Mouse (Mus musculus) MEL (cell line): Measurements from ENCODE around the gene Sub1. TPM values are rescaled to one million over a fixed set of nuclear protein-coding genes. Genes with fewer than 3 reads are reported as not detected.

ENCODE experiments used
- DNase-seq: peaks from one replicate; pipeline ENCODE4 v3.0.0; 2011; ENCODE audit warnings: low read depth, low spot score
- H3K27ac ChIP-seq: 2 replicates; pipeline ENCODE4 v1.5.1; 2012; ENCODE audit warnings: low read depth, mild to moderate bottlenecking, control low read depth, low read length, moderate library complexity; ENCODE audit not compliant: control insufficient read depth
- H3K27me3 ChIP-seq, 2 experiments: fragments of 150-350 bp in 1 of 2; sonication (generic) in 1 of 2; 2 replicates each; pipeline ENCODE4 v1.6.1; 2012; ENCODE audit warnings: low read length in 2 of 2, mild to moderate bottlenecking in 2 of 2, improper control_type of control experiment in 1 of 2, moderate library complexity in 1 of 2; ENCODE audit not compliant: insufficient read depth in 2 of 2, control insufficient read depth in 1 of 2
- H3K36me3 ChIP-seq, 2 experiments: 2 replicates each; pipeline ENCODE4 v1.6.1; 2012 to 2014; ENCODE audit warnings: low read length in 2 of 2, improper control_type of control experiment in 1 of 2, inconsistent platforms in 1 of 2, mild to moderate bottlenecking in 1 of 2; ENCODE audit not compliant: insufficient read depth in 2 of 2, control insufficient read depth in 1 of 2
- H3K4me1 ChIP-seq, 2 experiments: fragments of 150-350 bp in 1 of 2; sonication (generic) in 1 of 2; 2 replicates each; pipeline ENCODE4 v1.6.1; 2012; ENCODE audit warnings: low read length in 2 of 2, improper control_type of control experiment in 1 of 2, mild to moderate bottlenecking in 1 of 2; ENCODE audit not compliant: insufficient read depth in 2 of 2, control insufficient read depth in 1 of 2
- H3K4me3 ChIP-seq, 2 experiments: fragments of 150-350 bp in 1 of 2; sonication (generic) in 1 of 2; 2 replicates each; pipeline ENCODE4 v1.5.1; 2012; ENCODE audit warnings: low read depth in 2 of 2, low read length in 2 of 2, mild to moderate bottlenecking in 2 of 2, moderate library complexity in 2 of 2, control low read depth in 1 of 2, improper control_type of control experiment in 1 of 2; ENCODE audit not compliant: control insufficient read depth in 1 of 2, insufficient read depth in 1 of 2
- H3K79me2 ChIP-seq: 2 replicates; pipeline ENCODE4 v1.6.1; 2012; ENCODE audit warnings: mild to moderate bottlenecking, low read length, moderate library complexity; ENCODE audit not compliant: control insufficient read depth, poor library complexity, insufficient read depth
- H3K9ac ChIP-seq: 2 replicates; pipeline ENCODE4 v1.6.1; 2012; ENCODE audit warnings: low read depth, mild to moderate bottlenecking, control low read depth, low read length, moderate library complexity; ENCODE audit not compliant: control insufficient read depth, poor library complexity, severe bottlenecking
- H3K9me3 ChIP-seq: fragments of 150-350 bp; sonication (generic); replicated peaks from 2 replicates; pipeline ENCODE4 v1.6.1; 2012; ENCODE audit warnings: mild to moderate bottlenecking, low read length, improper control_type of control experiment, moderate library complexity; ENCODE audit not compliant: insufficient read depth
- BHLHE40 ChIP-seq: IDR thresholded peaks from 2 replicates; pipeline ENCODE4 v1.6.1; 2012; ENCODE audit warnings: low read depth, mild to moderate bottlenecking, inconsistent platforms, low read length, improper control_type of control experiment, borderline replicate concordance
- CHD2 ChIP-seq: IDR thresholded peaks from 2 replicates; pipeline ENCODE4 v1.6.1; 2011; ENCODE audit warnings: low read length, improper control_type of control experiment
- E2F4 ChIP-seq: IDR thresholded peaks from 2 replicates; pipeline ENCODE4 v1.6.1; 2011; ENCODE audit warnings: low read depth, low read length, improper control_type of control experiment, borderline replicate concordance
- ETS1 ChIP-seq: IDR thresholded peaks from 2 replicates; pipeline ENCODE4 v1.6.1; 2012; ENCODE audit warnings: low read depth, mild to moderate bottlenecking, inconsistent platforms, low read length, improper control_type of control experiment, moderate library complexity
- GATA1 ChIP-seq: IDR thresholded peaks from 2 replicates; pipeline ENCODE4 v1.6.1; 2011; ENCODE audit warnings: low read depth, low read length, improper control_type of control experiment
- HCFC1 ChIP-seq: IDR thresholded peaks from 2 replicates; pipeline ENCODE4 v1.6.1; 2012; ENCODE audit warnings: low read depth, mild to moderate bottlenecking, inconsistent platforms, low read length, improper control_type of control experiment, moderate library complexity
- JUND ChIP-seq: IDR thresholded peaks from 2 replicates; pipeline ENCODE4 v1.6.1; 2011; ENCODE audit warnings: low read depth, mild to moderate bottlenecking, improper control_type of control experiment, low read length
- MAFK ChIP-seq: IDR thresholded peaks from 2 replicates; pipeline ENCODE4 v1.6.1; 2011; ENCODE audit warnings: low read depth, mild to moderate bottlenecking, low read length, improper control_type of control experiment, borderline replicate concordance
- MAX ChIP-seq: IDR thresholded peaks from 2 replicates; pipeline ENCODE4 v1.6.1; 2011; ENCODE audit warnings: low read length, improper control_type of control experiment
- MAZ ChIP-seq: IDR thresholded peaks from 2 replicates; pipeline ENCODE4 v1.6.1; 2012; ENCODE audit warnings: low read depth, mild to moderate bottlenecking, inconsistent platforms, low read length, improper control_type of control experiment
- MXI1 ChIP-seq: IDR thresholded peaks from 2 replicates; pipeline ENCODE4 v1.6.1; 2011; ENCODE audit warnings: mild to moderate bottlenecking, low read depth, low read length, improper control_type of control experiment
- NELFE ChIP-seq: IDR thresholded peaks from 2 replicates; pipeline ENCODE4 v1.6.1; 2011; ENCODE audit warnings: low read depth, low read length, improper control_type of control experiment
- POLR2A ChIP-seq, 2 experiments: IDR thresholded peaks; 2 replicates each; pipeline ENCODE4 v1.6.1; 2011 to 2012; ENCODE audit warnings: low read length in 2 of 2, mild to moderate bottlenecking in 2 of 2, control low read depth in 1 of 2, improper control_type of control experiment in 1 of 2, low read depth in 1 of 2, moderate library complexity in 1 of 2; ENCODE audit not compliant: control insufficient read depth in 1 of 2, insufficient read depth in 1 of 2, poor library complexity in 1 of 2
- POLR2AphosphoS5 ChIP-seq: IDR thresholded peaks from 2 replicates; pipeline ENCODE4 v1.6.1; 2012; ENCODE audit warnings: low read depth, borderline replicate concordance, mild to moderate bottlenecking, inconsistent platforms, low read length, moderate library complexity, mixed read lengths
- SIN3A ChIP-seq: IDR thresholded peaks from 2 replicates; pipeline ENCODE4 v1.6.1; 2012; ENCODE audit warnings: low read length, improper control_type of control experiment, inconsistent platforms
- SMC3 ChIP-seq: IDR thresholded peaks from 2 replicates; pipeline ENCODE4 v1.6.1; 2011; ENCODE audit warnings: low read depth, low read length, improper control_type of control experiment
- TBP ChIP-seq: IDR thresholded peaks from 2 replicates; pipeline ENCODE4 v1.8.0; 2011; ENCODE audit warnings: low read depth, low read length, improper control_type of control experiment
- TCF12 ChIP-seq: IDR thresholded peaks from 2 replicates; pipeline ENCODE4 v1.6.1; 2014; ENCODE audit warnings: low read depth, mild to moderate bottlenecking, inconsistent platforms, low read length, improper control_type of control experiment, moderate library complexity
- USF1 ChIP-seq: IDR thresholded peaks from 2 replicates; pipeline ENCODE4 v1.6.1; 2014; ENCODE audit warnings: low read depth, mild to moderate bottlenecking, inconsistent platforms, low read length, improper control_type of control experiment, moderate library complexity
- USF2 ChIP-seq, 2 experiments: IDR thresholded peaks; 2 replicates each; pipeline ENCODE4 v1.6.1; 2011 to 2012; ENCODE audit warnings: improper control_type of control experiment in 2 of 2, low read length in 2 of 2, borderline replicate concordance in 1 of 2, inconsistent platforms in 1 of 2, low read depth in 1 of 2, mild to moderate bottlenecking in 1 of 2; ENCODE audit not compliant: insufficient read depth in 1 of 2
- ZC3H11A ChIP-seq: IDR thresholded peaks from 2 replicates; pipeline ENCODE4 v1.6.1; 2012; ENCODE audit warnings: low read depth, mild to moderate bottlenecking, inconsistent platforms, low read length, improper control_type of control experiment
- ZNF384 ChIP-seq: IDR thresholded peaks from 2 replicates; pipeline ENCODE4 v1.6.1; 2012; ENCODE audit warnings: low read depth, mild to moderate bottlenecking, inconsistent platforms, low read length, improper control_type of control experiment
- polyA plus RNA-seq, 2 experiments: library from polyadenylated mRNA; stranded (reverse) in 1 of 2; unstranded in 1 of 2; fragments of >175 nt in 1 of 2; fragments of >200 nt in 1 of 2; gene quantifications; 2 replicates each; pipeline versions ENCODE4 v1.2.1 to v1.2.4; 2012; ENCODE audit warnings: low replicate concordance in 2 of 2, low read depth in 1 of 2; ENCODE audit not compliant: insufficient read length in 2 of 2, insufficient read depth in 1 of 2, missing spikeins in 1 of 2
- total RNA-seq: library from RNA; depleted of rRNA; stranded (reverse); fragments of 300-350 nt; gene quantifications from 2 replicates; pipeline ENCODE4 v1.2.3, GENCODE M21; 2012

Gene Sub1
- total and polyA plus RNA-seq, 3 experiments: 369 to 710 TPM; not detected in 1

DNA sequence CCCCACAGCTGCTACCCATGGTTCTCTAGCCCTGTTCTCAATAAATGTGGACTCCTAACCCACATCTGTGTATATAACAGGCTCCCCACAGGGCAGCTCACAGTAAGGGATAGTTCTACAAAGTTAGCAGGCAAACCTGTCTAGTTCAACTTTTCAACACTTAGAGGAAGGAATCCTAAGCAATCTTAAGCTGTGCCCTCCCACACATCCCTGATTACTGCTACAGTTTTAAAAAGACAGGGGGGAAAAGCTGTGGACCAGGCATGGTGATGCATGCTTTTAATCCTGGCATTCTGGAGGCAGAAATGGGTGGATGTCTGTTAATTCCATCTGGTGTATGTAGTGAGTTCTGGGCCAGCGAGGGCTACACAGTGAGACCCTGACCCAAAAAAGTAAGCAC is 19.7 kb downstream of the Sub1 start:
- Histone ChIP-seq H3K27ac (no peak overlapping the region), H3K36me3 (peaks cover 3 to 4% of the 10 kb centered on the region in 2 experiments; a peak in 3 of 4 replicates), H3K4me3 (no peak overlapping the region), H3K9ac (no peak overlapping the region), H3K4me1 (peaks cover 0 to 4% of the 10 kb centered on the region in 2 experiments; a peak in 2 of 4 replicates), H3K79me2 (no peaks in the 10 kb centered on the region), H3K9me3 (no peaks in the 10 kb centered on the region), H3K27me3 (no peaks in the 10 kb centered on the region)
- no peak for DNase-seq
- TF ChIP-seq BHLHE40 (no peak), MAX (no peak), MXI1 (no peak), ZC3H11A (no peak), GATA1 (no peak), MAFK (no peak), NELFE (no peak), USF1 (no peak), JUND (no peak), TBP (no peak), ETS1 (no peak), MAZ (no peak), SMC3 (no peak), E2F4 (no peak)

DNA sequence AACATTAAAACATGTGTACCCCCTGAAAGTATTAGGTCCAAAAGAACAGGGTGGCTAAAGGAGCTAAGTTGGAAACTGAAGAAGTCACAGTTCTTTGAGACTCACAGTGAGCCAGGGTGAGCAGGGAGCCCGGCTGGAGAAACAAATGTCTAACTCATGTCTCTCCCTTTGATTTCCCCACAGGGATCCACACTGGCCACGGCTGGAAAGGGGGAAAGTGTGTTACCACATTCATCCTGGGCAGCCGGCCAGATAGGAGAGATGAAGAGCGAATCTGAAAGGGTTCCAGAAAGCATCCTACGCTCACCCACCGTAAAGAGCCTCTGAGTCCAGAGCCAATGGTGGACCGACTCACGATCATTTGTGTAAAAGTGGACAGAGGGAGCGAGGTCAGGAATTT is 20.9 kb downstream of the Sub1 start:
- no peak overlapping the region for H3K4me3 ChIP-seq
- DNase-seq: no peak
- H3K27ac ChIP-seq: no peak overlapping the region
- no peaks in the 10 kb centered on the region for H3K27me3 ChIP-seq
- H3K9me3 ChIP-seq: no peaks in the 10 kb centered on the region
- no peak overlapping the region for H3K9ac ChIP-seq
- no peak for TF ChIP-seq NELFE
- TF ChIP-seq ZNF384: no peak
- TF ChIP-seq MAX: no peak
- TF ChIP-seq GATA1: no peak
- no peak for TF ChIP-seq BHLHE40
- no peak for TF ChIP-seq ETS1
- TF ChIP-seq USF1: no peak
- no peak for TF ChIP-seq POLR2A (IDR thresholded peaks at IDR 0.05; ENCODE audit: control insufficient read depth in 1 of 2, insufficient read depth in 1 of 2, low read depth in 1 of 2, low read length in 2 of 2, poor library complexity in 1 of 2)
- TF ChIP-seq CHD2: no peak
- TF ChIP-seq HCFC1: no peak
- TF ChIP-seq USF2 (IDR thresholded peaks at IDR 0.05; ENCODE audit: borderline replicate concordance in 1 of 2, insufficient read depth in 1 of 2, low read depth in 1 of 2, low read length in 2 of 2): no peak
- no peak for TF ChIP-seq SIN3A
- no peak for TF ChIP-seq TCF12
- no peak for TF ChIP-seq POLR2AphosphoS5
- TF ChIP-seq ZC3H11A: no peak
- no peaks in the 10 kb centered on the region for H3K79me2 ChIP-seq
- peaks cover 0 to 3% of the 10 kb centered on the region in 2 experiments; a peak in 1 of 4 replicates for H3K36me3 ChIP-seq
- H3K4me1 ChIP-seq: peaks cover 0 to 5% of the 10 kb centered on the region in 2 experiments; a peak in 2 of 4 replicates
